Mouse (Mus musculus): ENCODE measurements around the gene Tbxas1.

GRCm38 (mm10) chr6:38853561-38853992 is 21.6 kb upstream of the Tbxas1 start:
- TF ChIP-seq CTCF (IDR thresholded peaks at IDR 0.05; ENCODE audit: low read depth): no peak
- TF ChIP-seq EP300 (optimal IDR thresholded peaks at IDR 0.05): no peak
